Mouse (Mus musculus) G1E (cell line): ENCODE results near the gene Bmpr1b.

Source experiments
- CTCF ChIP-seq: IDR thresholded peaks from 2 replicates; pipeline ENCODE4 v1.5.1; 2012; ENCODE audit warnings: low read depth, low read length, inconsistent platforms, mixed read lengths
- GATA1 ChIP-seq: IDR thresholded peaks from 2 replicates; pipeline ENCODE4 v1.6.1; 2012; ENCODE audit warnings: borderline replicate concordance, low read length, inconsistent platforms, mixed read lengths

- TF ChIP-seq CTCF (no peak), GATA1 (no peak)
These were observed 278.6 kb downstream of the Bmpr1b start for GRCm38 (mm10) chr3:141890668-141891067.
